Mouse (Mus musculus) kidney, embryonic 14.5 days (tissue): ENCODE results near the gene Mboat1. TPM values are rescaled to one million over a fixed set of nuclear protein-coding genes. Genes with fewer than 3 reads are reported as not detected.

Source experiments
- ATAC-seq: fragments of 200-750 bp; cut with Nextera tagmentation; 2 replicates; pipeline ENCODE4 v1.8.0; 2017; ENCODE audit warnings: moderate number of reproducible peaks, mild to moderate bottlenecking, moderate TSS enrichment, moderate library complexity; ENCODE audit not compliant: low FRiP score, low TSS enrichment
- H3K27ac ChIP-seq: fragments of 300-500 bp; sonication (generic); 2 replicates; pipeline ENCODE4 v1.5.1; 2014; ENCODE audit warnings: low read depth, mild to moderate bottlenecking, low read length, moderate library complexity, mixed read lengths
- H3K27me3 ChIP-seq: fragments of 300-500 bp; sonication (generic); 2 replicates; pipeline ENCODE4 v1.6.1; 2014; ENCODE audit warnings: mild to moderate bottlenecking, low read length; ENCODE audit not compliant: control insufficient read depth, insufficient read depth
- H3K36me3 ChIP-seq: fragments of 300-500 bp; sonication (generic); 2 replicates; pipeline ENCODE4 v1.6.1; 2014; ENCODE audit warnings: low read length, mixed read lengths; ENCODE audit not compliant: control insufficient read depth, insufficient read depth
- H3K4me1 ChIP-seq: fragments of 300-500 bp; sonication (generic); 2 replicates; pipeline ENCODE4 v1.6.1; 2014; ENCODE audit warnings: low read length, mixed read lengths; ENCODE audit not compliant: control insufficient read depth, insufficient read depth
- H3K4me2 ChIP-seq: fragments of 300-500 bp; sonication (generic); replicated peaks from 2 replicates; pipeline ENCODE4 v1.6.1; 2014; ENCODE audit warnings: low read depth, mild to moderate bottlenecking, low read length
- H3K4me3 ChIP-seq: fragments of 300-500 bp; sonication (generic); 2 replicates; pipeline ENCODE4 v1.5.1; 2014; ENCODE audit warnings: mild to moderate bottlenecking, low read length
- H3K9ac ChIP-seq: fragments of 300-500 bp; sonication (generic); 2 replicates; pipeline ENCODE4 v1.6.1; 2014; ENCODE audit warnings: low read depth, mild to moderate bottlenecking, low read length, moderate library complexity
- H3K9me3 ChIP-seq: fragments of 300-500 bp; sonication (generic); 2 replicates; pipeline ENCODE4 v1.6.1; 2016; ENCODE audit warnings: low read length; ENCODE audit not compliant: control insufficient read depth
- WGBS: fragments of 180-500 bp; shearing (Covaris S2); extraction: QIAGEN DNeasy Blood & Tissue Kit; methylation state at CpG from one replicate; pipeline ENCODE4 v1.1.7; 2014; 5-methylcytosine and 5-hydroxymethylcytosine counted together
- polyA plus RNA-seq: library from polyadenylated mRNA; unstranded; fragments of >200 nt; fragmentation: Nextera tagmentation; extraction: Ambion mirVana; gene quantifications from 2 replicates; pipeline ENCODE4 v1.2.1, GENCODE M21; 2014

Mboat1 gene
- polyA plus RNA-seq, 1 experiment from 2014 or later = 32.8 TPM

DNA sequence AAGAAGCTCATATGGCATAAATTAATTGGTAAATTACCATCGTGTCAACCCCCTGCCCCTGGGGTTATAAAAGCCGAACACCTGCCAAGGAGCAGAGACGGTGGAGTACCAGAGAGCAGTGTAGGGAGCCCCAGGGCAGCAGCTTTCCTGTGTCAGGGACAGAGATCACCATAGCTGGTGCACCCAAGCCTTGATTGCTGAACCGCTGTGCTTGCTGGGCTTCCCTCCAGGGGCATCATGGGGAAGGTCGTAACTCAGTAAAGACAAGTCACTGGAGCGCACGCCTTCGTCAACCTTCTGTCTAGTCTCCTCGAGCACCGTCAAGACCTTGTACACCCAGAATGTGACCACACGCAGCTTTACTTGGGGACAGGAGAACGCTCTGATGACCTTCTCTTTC lies 128.0 kb downstream of the Mboat1 start:
- no peak overlapping the region for H3K9ac ChIP-seq
- WGBS = 34% methylated on average over 12 of the region's 12 CpGs
- H3K9me3 ChIP-seq = peaks cover 2% of the 10 kb centered on the region; the same call in 1 of the 2 replicates
- H3K36me3 ChIP-seq = no peaks in the 10 kb centered on the region
- H3K27ac ChIP-seq = no peak overlapping the region
- H3K4me3 ChIP-seq = no peak overlapping the region
- ATAC-seq = peak; percentile 33; the same call in 1 of the 2 replicates
- no peaks in the 10 kb centered on the region for H3K4me1 ChIP-seq
- H3K27me3 ChIP-seq = no peaks in the 10 kb centered on the region
- no peak overlapping the region for H3K4me2 ChIP-seq

GRCm38 (mm10) chr13:30264765-30265164 lies 128.5 kb downstream of the Mboat1 start:
- no peak for ATAC-seq
- H3K36me3 ChIP-seq = no peaks in the 10 kb centered on the region
- no peak overlapping the region for H3K4me2 ChIP-seq
- no peak overlapping the region for H3K27ac ChIP-seq
- WGBS = 70% methylated on average over 5 of the region's 5 CpGs
- H3K4me3 ChIP-seq = no peak overlapping the region
- H3K9me3 ChIP-seq = peaks cover 3% of the 10 kb centered on the region; the same call in 1 of the 2 replicates
- no peaks in the 10 kb centered on the region for H3K4me1 ChIP-seq
- H3K9ac ChIP-seq = no peak overlapping the region
- no peaks in the 10 kb centered on the region for H3K27me3 ChIP-seq

GRCm38 (mm10) chr13:30266036-30266435 lies 129.7 kb downstream of the Mboat1 start:
- no peak overlapping the region for H3K27ac ChIP-seq
- no peak overlapping the region for H3K9ac ChIP-seq
- ATAC-seq = no peak
- no peaks in the 10 kb centered on the region for H3K4me1 ChIP-seq
- H3K36me3 ChIP-seq = no peaks in the 10 kb centered on the region
- 86% methylated on average over 11 of the region's 11 CpGs for WGBS
- H3K4me2 ChIP-seq = no peak overlapping the region
- no peak overlapping the region for H3K4me3 ChIP-seq
- peaks cover 3% of the 10 kb centered on the region; the same call in 1 of the 2 replicates for H3K9me3 ChIP-seq
- H3K27me3 ChIP-seq = no peaks in the 10 kb centered on the region

- H3K4me3 ChIP-seq = no peak overlapping the region
- no peaks in the 10 kb centered on the region for H3K4me1 ChIP-seq
- WGBS = 19% methylated on average over 6 of the region's 6 CpGs
- H3K9ac ChIP-seq = no peak overlapping the region
- no peak overlapping the region for H3K27ac ChIP-seq
- no peaks in the 10 kb centered on the region for H3K27me3 ChIP-seq
- H3K36me3 ChIP-seq = no peaks in the 10 kb centered on the region
- ATAC-seq = peak; percentile 73; the same call in 1 of the 2 replicates
- no peak overlapping the region for H3K4me2 ChIP-seq
- peaks cover 3% of the 10 kb centered on the region; the same call in 1 of the 2 replicates for H3K9me3 ChIP-seq
These were observed 135.9 kb downstream of the Mboat1 start for GRCm38 (mm10) chr13:30272040-30272686.

Other genes starting within 250 kb of the Mboat1 start
- 11.7 and 17.7 TPM in 2 replicates for gene E2f3, start 150.4 kb upstream of the Mboat1 start, polyA plus RNA-seq
- 3.7 and 5.7 TPM in 2 replicates for gene Agtr1a, start 200.0 kb downstream of the Mboat1 start, polyA plus RNA-seq